Mouse (Mus musculus) stomach, embryonic 14.5 days (tissue): ENCODE data around the gene Rhov. TPM values are rescaled to one million over a fixed set of nuclear protein-coding genes. Genes with fewer than 3 reads are reported as not detected.

Experiments
- ATAC-seq: fragments of 200-750 bp; cut with Nextera tagmentation; 2 replicates; pipeline ENCODE4 v1.8.0; 2017; ENCODE audit warnings: low read depth, moderate TSS enrichment; ENCODE audit not compliant: insufficient number of reproducible peaks, insufficient read depth, low FRiP score
- H3K27ac ChIP-seq: fragments of 300-500 bp; sonication (generic); 2 replicates; pipeline ENCODE4 v1.5.1; 2014; ENCODE audit warnings: mild to moderate bottlenecking, low read length, moderate library complexity, mixed read lengths
- H3K27me3 ChIP-seq: fragments of 300-500 bp; sonication (generic); 2 replicates; pipeline ENCODE4 v1.6.1; 2014; ENCODE audit warnings: low read length, control low read depth, mixed read lengths; ENCODE audit not compliant: control insufficient read depth, insufficient read depth
- H3K36me3 ChIP-seq: fragments of 300-500 bp; sonication (generic); 2 replicates; pipeline ENCODE4 v1.6.1; 2014; ENCODE audit warnings: mild to moderate bottlenecking, control low read depth, low read length, moderate library complexity, mixed read lengths; ENCODE audit not compliant: control insufficient read depth, insufficient read depth
- H3K4me1 ChIP-seq: fragments of 300-500 bp; sonication (generic); 2 replicates; pipeline ENCODE4 v1.6.1; 2014; ENCODE audit warnings: low read length, control low read depth, mixed read lengths; ENCODE audit not compliant: control insufficient read depth, insufficient read depth
- H3K4me2 ChIP-seq: fragments of 300-500 bp; sonication (generic); replicated peaks from 2 replicates; pipeline ENCODE4 v1.6.1; 2014; ENCODE audit warnings: low read depth, low read length, control low read depth
- H3K4me3 ChIP-seq: fragments of 300-500 bp; sonication (generic); 2 replicates; pipeline ENCODE4 v1.5.1; 2014; ENCODE audit warnings: low read depth, low read length, control low read depth
- H3K9ac ChIP-seq: fragments of 300-500 bp; sonication (generic); replicated peaks from 2 replicates; pipeline ENCODE4 v1.6.1; 2014; ENCODE audit warnings: low read depth, mild to moderate bottlenecking, control low read depth, low read length, moderate library complexity, mixed read lengths
- H3K9me3 ChIP-seq: fragments of 300-500 bp; sonication (generic); 2 replicates; pipeline ENCODE4 v1.6.1; 2016; ENCODE audit warnings: low read depth, low read length, control low read depth; ENCODE audit not compliant: control insufficient read depth
- WGBS: fragments of 180-500 bp; shearing (Covaris S2); extraction: QIAGEN DNeasy Blood & Tissue Kit; methylation state at CpG from one replicate; pipeline ENCODE4 v1.1.7; 2014; 5-methylcytosine and 5-hydroxymethylcytosine counted together
- polyA plus RNA-seq: library from polyadenylated mRNA; unstranded; fragments of >200 nt; fragmentation: Nextera tagmentation; extraction: Ambion mirVana; gene quantifications from 2 replicates; pipeline ENCODE4 v1.2.1, GENCODE M21; 2014

Rhov gene
- polyA plus RNA-seq, 1 experiment from 2014 or later, result 6.0 TPM

- 36% methylated on average over 3 of the region's 3 CpGs for WGBS
- Histone ChIP-seq H3K4me3 (no peak overlapping the region), H3K27me3 (no peaks in the 10 kb centered on the region), H3K36me3 (0 out of 2 replicates have a peak, but pooled peaks cover 1% of the 10 kb centered on the region), H3K9ac (no peak overlapping the region), H3K4me2 (no peak overlapping the region), H3K9me3 (no peaks in the 10 kb centered on the region), H3K4me1 (peaks cover 27% of the 10 kb centered on the region), H3K27ac (peak overlapping the region; percentile 48; the same call in 1 of the 2 replicates)
- no peak for ATAC-seq
Observed at GRCm38 (mm10) chr2:119304391-119304790, 33.3 kb upstream of the Rhov start.

- H3K4me2 ChIP-seq, result no peak overlapping the region
- no peak overlapping the region for H3K9ac ChIP-seq
- no peak overlapping the region for H3K4me3 ChIP-seq
- H3K9me3 ChIP-seq, result no peaks in the 10 kb centered on the region
- peaks cover 30% of the 10 kb centered on the region for H3K4me1 ChIP-seq
- 79% methylated on average over 6 of the region's 6 CpGs for WGBS
- ATAC-seq, result no peak
- H3K27ac ChIP-seq, result no peak overlapping the region
- H3K27me3 ChIP-seq, result no peaks in the 10 kb centered on the region
- H3K36me3 ChIP-seq, result peaks cover 8% of the 10 kb centered on the region
Observed at GRCm38 (mm10) chr2:119302876-119303275, 31.8 kb upstream of the Rhov start.

GRCm38 (mm10) chr2:119300819-119301493 lies 29.9 kb upstream of the Rhov start:
- Histone ChIP-seq H3K4me3 (no peak overlapping the region), H3K36me3 (peaks cover 24% of the 10 kb centered on the region), H3K27me3 (no peaks in the 10 kb centered on the region), H3K9ac (no peak overlapping the region), H3K9me3 (no peaks in the 10 kb centered on the region), H3K4me1 (peaks cover 30% of the 10 kb centered on the region), H3K27ac (peak overlapping the region; percentile 62; the same call in 1 of the 2 replicates), H3K4me2 (peak overlapping the region; percentile 22; the same call in 1 of the 2 replicates)
- WGBS, result 50% methylated on average over 7 of the region's 7 CpGs
- no peak for ATAC-seq

DNA sequence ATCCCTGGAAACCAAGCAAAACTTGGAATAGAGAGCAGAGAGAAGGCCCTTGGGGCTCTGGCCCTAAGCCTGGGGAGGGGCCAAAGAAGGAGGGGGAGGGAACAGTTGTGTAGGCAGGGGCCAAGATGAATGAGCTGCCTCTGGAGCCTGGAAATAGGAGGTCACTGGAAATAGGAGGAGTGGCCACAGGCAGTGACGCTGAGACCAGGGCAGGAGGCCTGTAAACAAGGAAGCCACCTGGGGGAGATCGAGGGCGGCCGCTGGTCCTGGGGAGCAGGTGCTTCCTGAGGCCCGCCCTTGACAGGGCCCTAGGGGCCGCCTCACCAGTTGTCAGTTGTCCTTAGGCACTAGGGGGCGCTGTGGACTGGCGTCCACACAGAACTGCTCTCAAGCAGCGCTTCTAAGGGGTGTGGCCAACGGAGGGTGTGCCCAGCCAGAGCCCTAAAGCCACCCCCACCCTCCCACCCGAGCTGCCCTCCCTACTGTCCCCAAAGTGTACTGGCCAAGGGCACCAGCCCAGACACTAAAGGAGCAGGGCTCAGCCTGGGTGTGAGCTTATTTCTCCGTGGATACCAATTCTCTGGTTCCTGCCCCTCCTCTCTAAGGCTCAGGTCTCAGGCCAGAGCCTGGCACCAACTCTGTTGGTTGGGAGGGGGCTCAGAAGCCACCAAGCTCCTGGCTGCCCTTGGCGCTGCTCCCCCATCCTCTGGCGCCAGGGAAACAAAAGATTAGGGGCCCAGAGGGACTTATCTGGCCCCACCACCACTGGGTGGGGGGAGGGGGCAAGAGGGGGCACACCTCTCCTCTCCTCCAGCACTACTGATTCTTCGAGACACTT lies 29.1 kb upstream of the Rhov start:
- Histone ChIP-seq H3K36me3 (peaks cover 27% of the 10 kb centered on the region), H3K4me1 (peaks cover 30% of the 10 kb centered on the region), H3K27ac (peak overlapping the region; percentile 62; the same call in 1 of the 2 replicates), H3K4me2 (peak overlapping the region; percentile 22; the same call in 1 of the 2 replicates), H3K9me3 (no peaks in the 10 kb centered on the region), H3K9ac (no peak overlapping the region), H3K4me3 (no peak overlapping the region), H3K27me3 (no peaks in the 10 kb centered on the region)
- ATAC-seq, result peak; percentile 86
- WGBS, result 7% methylated on average over 15 of the region's 15 CpGs

- H3K36me3 ChIP-seq, result peaks cover 39% of the 10 kb centered on the region
- H3K4me3 ChIP-seq, result no peak overlapping the region
- WGBS, result 84% methylated on average over 2 of the region's 2 CpGs
- no peak overlapping the region for H3K27ac ChIP-seq
- ATAC-seq, result no peak
- H3K9ac ChIP-seq, result no peak overlapping the region
- H3K9me3 ChIP-seq, result no peaks in the 10 kb centered on the region
- no peak overlapping the region for H3K4me2 ChIP-seq
- no peaks in the 10 kb centered on the region for H3K27me3 ChIP-seq
- peaks cover 20% of the 10 kb centered on the region for H3K4me1 ChIP-seq
Observed at GRCm38 (mm10) chr2:119298839-119299238, 27.8 kb upstream of the Rhov start.

GRCm38 (mm10) chr2:119298330-119298729 lies 27.3 kb upstream of the Rhov start:
- Histone ChIP-seq H3K4me1 (peaks cover 20% of the 10 kb centered on the region), H3K4me2 (no peak overlapping the region), H3K36me3 (peaks cover 44% of the 10 kb centered on the region), H3K4me3 (no peak overlapping the region), H3K9me3 (no peaks in the 10 kb centered on the region), H3K9ac (no peak overlapping the region), H3K27me3 (no peaks in the 10 kb centered on the region), H3K27ac (no peak overlapping the region)
- ATAC-seq, result no peak
- WGBS, result 39% methylated on average over 5 of the region's 5 CpGs

- Histone ChIP-seq H3K4me1 (peaks cover 20% of the 10 kb centered on the region), H3K27ac (no peak overlapping the region), H3K27me3 (no peaks in the 10 kb centered on the region), H3K4me3 (no peak overlapping the region), H3K4me2 (no peak overlapping the region), H3K9ac (no peak overlapping the region), H3K9me3 (no peaks in the 10 kb centered on the region), H3K36me3 (peaks cover 52% of the 10 kb centered on the region)
- 96% methylated on average over 19 of the region's 19 CpGs for WGBS
- ATAC-seq, result no peak
Observed at GRCm38 (mm10) chr2:119297506-119297905, 26.4 kb upstream of the Rhov start.

DNA sequence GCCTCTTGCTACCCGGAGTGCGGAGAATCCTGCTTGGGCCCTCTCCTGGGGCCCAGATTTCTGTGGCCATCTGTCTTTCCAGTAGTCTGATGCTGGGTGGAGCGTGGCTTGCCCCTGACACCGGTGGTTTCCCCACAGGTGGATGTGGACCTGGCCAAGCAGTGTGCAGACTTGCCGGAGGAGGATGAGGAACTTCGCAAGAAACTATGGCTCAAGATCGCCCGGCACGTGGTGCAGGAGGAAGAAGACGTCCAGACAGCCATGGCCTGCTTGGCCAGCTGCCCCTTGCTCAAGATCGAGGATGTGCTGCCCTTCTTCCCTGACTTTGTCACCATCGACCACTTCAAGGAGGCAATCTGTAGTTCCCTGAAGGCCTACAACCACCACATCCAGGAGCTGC lies 25.7 kb upstream of the Rhov start:
- Histone ChIP-seq H3K9ac (no peak overlapping the region), H3K36me3 (peaks cover 57% of the 10 kb centered on the region), H3K4me2 (no peak overlapping the region), H3K27me3 (no peaks in the 10 kb centered on the region), H3K9me3 (no peaks in the 10 kb centered on the region), H3K4me1 (peaks cover 20% of the 10 kb centered on the region), H3K4me3 (no peak overlapping the region), H3K27ac (no peak overlapping the region)
- WGBS, result 91% methylated on average over 12 of the region's 12 CpGs
- ATAC-seq, result no peak
